Mouse (Mus musculus) right cerebral cortex, adult 18-20 months (tissue): ENCODE results near the gene Ildr2.

Source experiments
- DNase-seq: peaks from one replicate; pipeline ENCODE4 v3.0.0; 2022; ENCODE audit warnings: mixed read lengths

Ildr2 gene

GRCm38 (mm10) chr1:166344300-166345077 is 90.5 kb downstream of the Ildr2 start:
- peak; percentile 24 for DNase-seq

- no peak for DNase-seq
These were observed 91.7 kb downstream of the Ildr2 start for GRCm38 (mm10) chr1:166345602-166346001.

- DNase-seq, result no peak
These were observed 93.0 kb downstream of the Ildr2 start for GRCm38 (mm10) chr1:166346906-166347305.

- DNase-seq, result no peak
These were observed 95.4 kb downstream of the Ildr2 start for GRCm38 (mm10) chr1:166349341-166349740.

GRCm38 (mm10) chr1:166349751-166350150 is 95.8 kb downstream of the Ildr2 start:
- no peak for DNase-seq

GRCm38 (mm10) chr1:166360157-166360855 is 106.4 kb downstream of the Ildr2 start:
- peak; percentile 90 for DNase-seq

GRCm38 (mm10) chr1:166360896-166361295 is 107.0 kb downstream of the Ildr2 start:
- DNase-seq, result no peak

GRCm38 (mm10) chr1:166361842-166362241 is 107.9 kb downstream of the Ildr2 start:
- DNase-seq, result no peak

- DNase-seq, result no peak
These were observed 108.7 kb downstream of the Ildr2 start for GRCm38 (mm10) chr1:166362659-166363058.

GRCm38 (mm10) chr1:166363122-166363521 is 109.2 kb downstream of the Ildr2 start:
- DNase-seq, result no peak
